Mouse (Mus musculus) small intestine, adult 2 months (tissue): ENCODE data around the gene Rbm33. TPM values are rescaled to one million over a fixed set of nuclear protein-coding genes. Genes with fewer than 3 reads are reported as not detected.

Experiments
- H3K27ac ChIP-seq: fragments of 200-500 bp; 2 replicates; pipeline ENCODE4 v1.5.1; 2012; ENCODE audit warnings: low read depth, low read length, control low read depth, inconsistent platforms; ENCODE audit not compliant: insufficient read depth
- H3K27me3 ChIP-seq: fragments of 200-500 bp; 2 replicates; pipeline ENCODE4 v1.6.1; 2012; ENCODE audit warnings: mild to moderate bottlenecking, moderate library complexity, low read length, inconsistent platforms; ENCODE audit not compliant: control insufficient read depth, insufficient read depth
- H3K36me3 ChIP-seq: fragments of 200-500 bp; 2 replicates; pipeline ENCODE4 v1.6.1; 2012; ENCODE audit warnings: mild to moderate bottlenecking, low read length, control low read depth, inconsistent platforms; ENCODE audit not compliant: control insufficient read depth, insufficient read depth
- H3K4me1 ChIP-seq: fragments of 200-500 bp; 2 replicates; pipeline ENCODE4 v1.6.1; 2012; ENCODE audit warnings: low read length, inconsistent platforms, mixed read lengths; ENCODE audit not compliant: control insufficient read depth, insufficient read depth, insufficient read length
- H3K4me3 ChIP-seq: fragments of 200-500 bp; 2 replicates; pipeline ENCODE4 v1.5.1; 2012; ENCODE audit warnings: low read depth, mild to moderate bottlenecking, control low read depth, inconsistent platforms, low read length, moderate library complexity
- CTCF ChIP-seq: fragments of 200-500 bp; IDR thresholded peaks from 2 replicates; pipeline ENCODE4 v1.5.1; 2012; ENCODE audit warnings: low read depth, mild to moderate bottlenecking, control low read depth, inconsistent platforms, low read length, moderate library complexity, mixed read lengths; ENCODE audit not compliant: insufficient replicate concordance, insufficient read length; ENCODE audit errors: extremely low read depth
- POLR2A ChIP-seq: fragments of 200-500 bp; IDR thresholded peaks from 2 replicates; pipeline ENCODE4 v1.6.1; 2012; ENCODE audit warnings: low read depth, mild to moderate bottlenecking, control low read depth, inconsistent platforms, low read length, moderate library complexity
- WGBS: fragments of 180-500 bp; shearing (Covaris S2); methylation state at CpG from one replicate; pipeline ENCODE4 v1.1.7; 2018; 5-methylcytosine and 5-hydroxymethylcytosine counted together
- polyA plus RNA-seq: library from polyadenylated mRNA; depleted of rRNA; stranded (reverse); fragments of >200 nt; gene quantifications from 2 replicates; pipeline ENCODE4 v1.2.3, GENCODE M21; 2012

Gene Rbm33
- polyA plus RNA-seq, 1 experiment, result 25.2 TPM

- Histone ChIP-seq H3K4me1 (peaks cover 4% of the 10 kb centered on the region; the same call in 1 of the 2 replicates), H3K27ac (no peak overlapping the region), H3K36me3 (peaks cover 37% of the 10 kb centered on the region), H3K27me3 (no peaks in the 10 kb centered on the region), H3K4me3 (no peak overlapping the region)
- 41% methylated on average over 2 of the region's 2 CpGs for WGBS
- no peak for TF ChIP-seq CTCF
- TF ChIP-seq POLR2A, result no peak
Observed at GRCm38 (mm10) chr5:28368056-28368455, 51.1 kb downstream of the Rbm33 start.

- no peak overlapping the region for H3K27ac ChIP-seq
- no peak overlapping the region for H3K4me3 ChIP-seq
- peaks cover 21% of the 10 kb centered on the region for H3K36me3 ChIP-seq
Observed at GRCm38 (mm10) chr5:28370836-28371235, 53.9 kb downstream of the Rbm33 start.

GRCm38 (mm10) chr5:28372172-28372664 lies 55.3 kb downstream of the Rbm33 start:
- no peak overlapping the region for H3K4me3 ChIP-seq
- peaks cover 16% of the 10 kb centered on the region for H3K36me3 ChIP-seq
- peaks cover 9% of the 10 kb centered on the region; the same call in 1 of the 2 replicates for H3K4me1 ChIP-seq
- no peak overlapping the region for H3K27ac ChIP-seq
- TF ChIP-seq CTCF (no peak), POLR2A (no peak)
- H3K27me3 ChIP-seq, result no peaks in the 10 kb centered on the region
- WGBS, result 71% methylated on average over 1 of the region's 1 CpGs

More at GRCm38 (mm10) chr5:28370836-28371235, 53.9 kb downstream of the Rbm33 start:
- TF ChIP-seq POLR2A (no peak), CTCF (no peak)
- Histone ChIP-seq H3K27me3 (no peaks in the 10 kb centered on the region), H3K4me1 (peaks cover 9% of the 10 kb centered on the region; the same call in 1 of the 2 replicates)

- 38% methylated on average over 2 of the region's 2 CpGs for WGBS
- Histone ChIP-seq H3K36me3 (peaks cover 11% of the 10 kb centered on the region), H3K27me3 (no peaks in the 10 kb centered on the region), H3K4me3 (no peak overlapping the region), H3K27ac (peak overlapping the region; percentile 87), H3K4me1 (peaks cover 9% of the 10 kb centered on the region; the same call in 1 of the 2 replicates)
- TF ChIP-seq CTCF, result no peak
- TF ChIP-seq POLR2A, result no peak
Observed at GRCm38 (mm10) chr5:28373498-28374427, 56.8 kb downstream of the Rbm33 start.

- TF ChIP-seq CTCF (no peak), POLR2A (no peak)
- no peak overlapping the region for H3K27ac ChIP-seq
- no peak overlapping the region for H3K4me3 ChIP-seq
Observed at GRCm38 (mm10) chr5:28377299-28377698, 60.4 kb downstream of the Rbm33 start.

GRCm38 (mm10) chr5:28382289-28382688 lies 65.4 kb downstream of the Rbm33 start:
- H3K27me3 ChIP-seq, result no peaks in the 10 kb centered on the region
- WGBS, result 91% methylated on average over 1 of the region's 1 CpGs
- TF ChIP-seq CTCF (no peak), POLR2A (no peak)
- H3K36me3 ChIP-seq, result peaks cover 23% of the 10 kb centered on the region
- H3K4me1 ChIP-seq, result no peaks in the 10 kb centered on the region
- no peak overlapping the region for H3K27ac ChIP-seq
- H3K4me3 ChIP-seq, result no peak overlapping the region

More at GRCm38 (mm10) chr5:28377299-28377698, 60.4 kb downstream of the Rbm33 start:
- no peaks in the 10 kb centered on the region for H3K27me3 ChIP-seq
- peaks cover 5% of the 10 kb centered on the region; the same call in 1 of the 2 replicates for H3K4me1 ChIP-seq
- H3K36me3 ChIP-seq, result peaks cover 10% of the 10 kb centered on the region

- WGBS, result 89% methylated on average over 3 of the region's 3 CpGs
- Histone ChIP-seq H3K27me3 (no peaks in the 10 kb centered on the region), H3K36me3 (peaks cover 44% of the 10 kb centered on the region), H3K4me3 (no peak overlapping the region), H3K4me1 (no peaks in the 10 kb centered on the region), H3K27ac (no peak overlapping the region)
- TF ChIP-seq POLR2A (no peak), CTCF (no peak)
Observed at GRCm38 (mm10) chr5:28386783-28387182, 69.9 kb downstream of the Rbm33 start.
